ENCODE assay signal across 10 mouse cellular contexts in genomic region chr3:75517631-75518250, GRCm38 (mm10). TPM values are rescaled to one million over a fixed set of nuclear protein-coding genes. Genes with fewer than 3 reads are reported as not detected.
DNase-seq lines count a peak whose midpoint lies in the region; ATAC-seq and TF ChIP-seq lines count a peak whose summit lies in the region.
"Had no signal": no experiment of that assay in that cellular context is flagged by ENCODE, and none has a peak within 500 bp of the region (broad histone marks: within the 10 kb centered on the region; RNA-seq: fewer than 3 reads in every experiment).

No protein-coding gene starts in this region.

- peak; percentile 48 for DNase-seq in hindbrain, embryonic 14.5 days (ENCODE audit: low spot score)
- DNase-seq in NIH3T3 (ENCODE audit: low read depth), result peak; percentile 54
- peak; percentile 66 for DNase-seq in embryo, embryonic 10.5 days (ENCODE audit: low spot score)
- DNase-seq in hindbrain, postnatal 0 days (ENCODE audit: low spot score), result peak; percentile 55
- DNase-seq in left cerebral cortex, adult 18-20 months (ENCODE audit: low spot score in 2 of 2), result peak; percentile 37 to 54
- peak; percentile 23 for DNase-seq in mesoderm, embryonic 11.5 days (ENCODE audit: low read depth, low spot score)
- DNase-seq in thymus, postnatal 10 days (ENCODE audit: low spot score in 2 of 2), result peak; percentile 38 to 77

- TF ChIP-seq CTCF in hindbrain, postnatal 0 days (IDR thresholded peaks at IDR 0.05; ENCODE audit: low read depth), result peak; percentile 63

- no peaks in the 10 kb centered on the region for H3K4me1 ChIP-seq in hindbrain, embryonic 14.5 days (replicated peaks; ENCODE audit: control insufficient read depth, insufficient read depth, low read length)
- peaks cover 5% of the 10 kb centered on the region for H3K4me1 ChIP-seq in hindbrain, embryonic 13.5 days (replicated peaks)
- H3K4me1 ChIP-seq in hindbrain, postnatal 0 days (ENCODE audit: insufficient read depth, low read length), result no peaks in the 10 kb centered on the region
- H3K4me1 ChIP-seq: embryonic facial prominence, embryonic 15.5 days had no signal

- no peak overlapping the region for H3K27ac ChIP-seq in hindbrain, embryonic 14.5 days
- no peak overlapping the region for H3K27ac ChIP-seq in hindbrain, embryonic 13.5 days
- no peak overlapping the region for H3K27ac ChIP-seq in hindbrain, postnatal 0 days
- H3K27ac ChIP-seq: embryonic facial prominence, embryonic 15.5 days; macrophage had no signal

- 80% methylated on average over 7 of the region's 7 CpGs for WGBS in hindbrain, embryonic 14.5 days
- 83% methylated on average over 7 of the region's 7 CpGs for WGBS in hindbrain, embryonic 13.5 days
- WGBS in hindbrain, postnatal 0 days, result 82% methylated on average over 7 of the region's 7 CpGs

- no peaks in the 10 kb centered on the region for H3K27me3 ChIP-seq in hindbrain, embryonic 14.5 days (ENCODE audit: control insufficient read depth, insufficient read depth, low read length)
- no peaks in the 10 kb centered on the region for H3K27me3 ChIP-seq in hindbrain, embryonic 13.5 days
- no peaks in the 10 kb centered on the region for H3K27me3 ChIP-seq in hindbrain, postnatal 0 days (ENCODE audit: insufficient read depth, low read length)
- H3K27me3 ChIP-seq: embryonic facial prominence, embryonic 15.5 days had no signal

- peaks cover 34% of the 10 kb centered on the region for H3K36me3 ChIP-seq in hindbrain, embryonic 14.5 days (replicated peaks; ENCODE audit: control insufficient read depth, insufficient read depth)
- H3K36me3 ChIP-seq in hindbrain, embryonic 13.5 days, result peaks cover 25% of the 10 kb centered on the region
- peaks cover 18% of the 10 kb centered on the region for H3K36me3 ChIP-seq in hindbrain, postnatal 0 days (ENCODE audit: insufficient read depth, low read length)

- ATAC-seq in hindbrain, embryonic 14.5 days (ENCODE audit: low FRiP score), result no peak
- no peak for ATAC-seq in hindbrain, embryonic 13.5 days (ENCODE audit: low FRiP score)
- ATAC-seq in hindbrain, postnatal 0 days, result no peak

- H3K9ac ChIP-seq in hindbrain, embryonic 14.5 days, result no peak overlapping the region
- H3K9ac ChIP-seq in hindbrain, embryonic 13.5 days, result no peak overlapping the region
- H3K9ac ChIP-seq in hindbrain, postnatal 0 days (replicated peaks; ENCODE audit: low read length), result no peak overlapping the region
- H3K9ac ChIP-seq: embryonic facial prominence, embryonic 15.5 days had no signal

- H3K4me3 ChIP-seq in hindbrain, embryonic 14.5 days (replicated peaks; ENCODE audit: low read length), result no peak overlapping the region
- H3K4me3 ChIP-seq in hindbrain, embryonic 13.5 days, result no peak overlapping the region
- H3K4me3 ChIP-seq in hindbrain, postnatal 0 days (ENCODE audit: low read length), result no peak overlapping the region
- H3K4me3 ChIP-seq: embryonic facial prominence, embryonic 15.5 days had no signal

- no peaks in the 10 kb centered on the region for H3K9me3 ChIP-seq in hindbrain, embryonic 14.5 days (ENCODE audit: control insufficient read depth, low read length)
- H3K9me3 ChIP-seq in hindbrain, embryonic 13.5 days, result no peaks in the 10 kb centered on the region
- no peaks in the 10 kb centered on the region for H3K9me3 ChIP-seq in hindbrain, postnatal 0 days (ENCODE audit: low read length)
- H3K9me3 ChIP-seq: embryonic facial prominence, embryonic 15.5 days had no signal

- H3K4me2 ChIP-seq in hindbrain, embryonic 14.5 days (replicated peaks), result no peak overlapping the region
- H3K4me2 ChIP-seq in hindbrain, embryonic 13.5 days, result no peak overlapping the region
- H3K4me2 ChIP-seq in hindbrain, postnatal 0 days (ENCODE audit: low read depth, low read length), result no peak overlapping the region
- H3K4me2 ChIP-seq: embryonic facial prominence, embryonic 15.5 days had no signal

RNA-seq across cellular contexts. Expression of gene Wdr49, which starts 35.8 kb away (rescaled TPM):
- 0.13 and 0.20 TPM in 2 replicates for polyA plus RNA-seq in hindbrain, embryonic 14.5 days (2014; fragmentation: Nextera tagmentation; extraction: Ambion mirVana)
- 0.12 TPM in 1 of 2 replicates, not detected in the other for polyA plus RNA-seq in hindbrain, embryonic 13.5 days (2015; fragmentation: Nextera tagmentation; extraction: Ambion mirVana)
- total RNA-seq in hindbrain, postnatal 0 days (2014; rRNA removed), result 1.2 and 1.3 TPM in 2 replicates
- polyA plus RNA-seq in hindbrain, postnatal 0 days (2015; fragmentation: Nextera tagmentation; extraction: Ambion mirVana), result 0.34 and 0.35 TPM in 2 replicates
- total RNA-seq in left cerebral cortex, adult 18-20 months (2021), result under 1 TPM; 0.14 to 0.40 TPM
- polyA plus RNA-seq: macrophage had no signal

RNA-seq across cellular contexts. Expression of gene Pdcd10, which starts 38.9 kb away (rescaled TPM):
- 95.3 and 96.2 TPM in 2 replicates for polyA plus RNA-seq in hindbrain, embryonic 14.5 days (2014; fragmentation: Nextera tagmentation; extraction: Ambion mirVana)
- polyA plus RNA-seq in hindbrain, embryonic 13.5 days (2015; fragmentation: Nextera tagmentation; extraction: Ambion mirVana), result 69.4 and 85.8 TPM in 2 replicates
- 29.4 and 30.0 TPM in 2 replicates for total RNA-seq in hindbrain, postnatal 0 days (2014; rRNA removed)
- polyA plus RNA-seq in hindbrain, postnatal 0 days (2015; fragmentation: Nextera tagmentation; extraction: Ambion mirVana), result 110 and 112 TPM in 2 replicates
- 10 to 100 TPM; 57.5 to 67.3 TPM for total RNA-seq in left cerebral cortex, adult 18-20 months (2021)

RNA-seq across cellular contexts. Expression of gene Serpini1, which starts 39.6 kb away (rescaled TPM):
- 177 and 200 TPM in 2 replicates for polyA plus RNA-seq in hindbrain, embryonic 14.5 days (2014; fragmentation: Nextera tagmentation; extraction: Ambion mirVana)
- polyA plus RNA-seq in hindbrain, embryonic 13.5 days (2015; fragmentation: Nextera tagmentation; extraction: Ambion mirVana), result 128 and 131 TPM in 2 replicates
- 91.6 and 105 TPM in 2 replicates for total RNA-seq in hindbrain, postnatal 0 days (2014; rRNA removed)
- 166 and 168 TPM in 2 replicates for polyA plus RNA-seq in hindbrain, postnatal 0 days (2015; fragmentation: Nextera tagmentation; extraction: Ambion mirVana)
- total RNA-seq in left cerebral cortex, adult 18-20 months (2021), result 100 to 1,000 TPM; 297 to 308 TPM
